Mouse (Mus musculus) mouse embryonic stem cell (cell line): Measurements from ENCODE around the gene Apeh.

Experiments used
- in situ Hi-C, 2 experiments: fragments of 300-500 bp; cut with MboI; formaldehyde crosslinking; loops; 1 replicate in 1 of 2; 3 replicates in 1 of 2; pipeline ENCODE4 v1.14.3; 2019 to 2020; ENCODE audit warnings: low sequenced_read_pairs in 2 of 2, low pct_unique_long_range_greater_than_20kb in 1 of 2, mixed read lengths in 1 of 2; ENCODE audit not compliant: unreplicated experiment in 1 of 2

Gene Apeh

DNA sequence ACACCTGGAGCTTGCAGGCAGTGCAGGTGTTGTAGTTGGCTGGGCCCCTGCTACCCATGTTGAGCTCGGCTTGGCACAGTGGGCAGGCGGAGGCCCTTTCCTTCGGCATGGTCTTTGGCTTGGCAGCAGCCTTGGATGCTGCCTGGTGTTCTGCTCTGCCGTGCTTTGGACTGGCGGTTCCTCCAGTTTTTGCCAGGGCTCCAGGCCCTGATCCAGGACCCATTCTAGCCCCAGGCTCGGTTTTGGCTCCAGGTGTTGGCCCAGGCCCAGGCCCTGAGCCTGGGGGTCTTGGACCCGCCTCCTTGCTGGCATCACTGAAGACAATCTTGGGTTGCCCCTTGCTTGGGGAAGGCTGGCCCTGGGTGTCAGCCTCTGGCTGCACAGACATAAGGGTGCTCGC lies 31.3 kb upstream of the Apeh start:
- in situ Hi-C loops, result no loop called here

DNA sequence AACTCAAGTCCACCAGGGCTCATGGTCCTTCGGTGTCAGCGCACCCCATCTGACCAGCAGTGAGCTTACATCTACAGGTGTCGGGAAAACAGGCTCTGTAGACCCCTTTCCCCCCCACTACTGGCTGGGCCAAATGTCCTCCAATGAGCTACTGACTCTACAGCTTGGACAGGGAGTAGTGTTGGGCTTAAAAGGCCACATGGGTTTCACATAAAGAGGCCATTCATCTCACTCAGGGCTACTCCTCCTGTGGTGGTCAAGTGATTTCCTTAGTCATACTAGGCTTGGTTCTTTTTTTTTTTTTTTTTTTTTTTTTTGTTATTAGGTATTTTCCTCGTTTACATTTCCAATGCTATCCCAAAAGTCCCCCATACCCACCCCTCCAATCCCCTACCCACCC lies 29.5 kb upstream of the Apeh start:
- in situ Hi-C loops, result no loop called here

DNA sequence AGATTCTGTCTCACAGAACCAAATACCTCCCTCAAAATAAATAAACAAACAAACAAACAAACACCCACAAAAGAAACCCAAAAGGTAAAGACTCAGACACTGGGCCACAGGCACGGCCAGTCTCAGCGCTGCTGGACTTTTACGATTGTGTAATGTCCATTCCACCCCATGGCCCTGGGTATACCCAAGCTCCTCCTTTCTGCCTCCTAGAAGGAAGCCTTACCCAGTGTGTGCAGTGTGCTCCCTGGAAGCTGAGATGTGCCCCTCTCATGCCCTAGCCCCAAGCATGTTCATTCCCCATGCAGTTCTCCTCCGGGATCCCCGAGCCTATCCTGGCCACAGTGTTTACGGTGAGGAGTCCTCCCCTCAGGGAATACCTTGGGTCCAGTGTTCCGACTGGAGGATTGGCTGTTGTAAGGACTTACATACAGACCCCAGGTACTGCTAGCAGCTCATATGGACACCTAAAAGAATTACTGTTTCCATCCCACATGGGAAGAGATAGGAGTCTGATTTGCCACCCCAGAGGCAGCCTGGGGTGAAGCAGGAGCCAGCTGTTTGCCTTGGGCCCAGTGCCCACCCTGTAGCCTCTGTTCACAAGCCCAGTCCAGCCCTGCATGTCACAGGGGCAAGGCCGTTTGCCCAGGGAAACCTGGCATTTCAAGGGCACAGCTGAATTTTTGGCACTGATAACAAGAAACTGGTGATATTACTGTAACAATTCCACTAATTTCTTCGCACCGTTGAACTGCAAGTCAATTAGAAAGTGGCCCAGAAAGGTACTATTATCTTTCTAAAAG lies 27.0 kb upstream of the Apeh start:
- in situ Hi-C loops, result no loop called here

DNA sequence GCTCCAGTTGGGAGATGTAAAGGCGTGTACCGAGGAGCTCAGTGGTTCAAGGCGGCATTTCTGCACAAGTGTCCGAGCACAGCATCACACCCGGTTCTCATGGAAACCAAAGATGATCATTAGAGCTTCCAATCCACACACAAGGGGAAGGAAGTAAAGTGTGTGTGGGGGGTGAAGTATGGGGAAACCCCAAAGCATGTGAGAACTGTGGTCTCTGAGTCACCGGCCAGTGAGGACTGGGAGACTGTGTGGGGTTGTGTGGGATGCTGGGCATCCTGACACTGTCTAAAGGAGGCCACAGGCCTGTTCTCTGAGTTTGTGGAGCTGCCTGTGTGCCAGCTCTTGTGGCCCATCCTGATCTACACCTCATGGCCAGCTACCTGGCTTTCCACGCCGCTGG lies 26.3 kb upstream of the Apeh start:
- in situ Hi-C loops, result no loop called here

DNA sequence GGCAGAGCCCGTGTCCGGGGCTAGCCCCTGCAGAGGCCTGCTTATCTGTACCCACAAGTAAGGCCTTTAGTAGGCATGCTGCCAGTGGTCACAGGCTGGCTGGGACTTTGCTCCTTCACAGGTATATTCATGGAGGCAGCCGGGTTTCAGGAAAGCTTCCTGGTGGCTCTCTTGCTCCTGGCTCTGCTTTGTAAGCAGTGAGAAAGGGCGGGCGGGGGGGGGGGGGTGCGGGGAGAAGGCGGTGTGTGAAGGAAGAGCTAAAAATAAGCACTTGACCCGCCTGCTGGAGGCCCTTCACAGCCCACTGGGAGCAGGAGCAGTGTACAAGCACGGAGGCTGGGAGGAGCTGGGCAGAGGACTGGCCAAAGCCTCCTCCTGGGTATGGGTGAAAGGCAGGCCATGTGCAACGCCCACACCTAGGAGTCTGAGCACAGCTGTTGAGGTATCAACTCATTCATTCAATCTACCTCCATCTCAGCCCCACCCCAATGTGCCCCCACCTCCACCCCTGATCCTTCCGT lies 25.5 kb upstream of the Apeh start:
- in situ Hi-C loops, result no loop called here

DNA sequence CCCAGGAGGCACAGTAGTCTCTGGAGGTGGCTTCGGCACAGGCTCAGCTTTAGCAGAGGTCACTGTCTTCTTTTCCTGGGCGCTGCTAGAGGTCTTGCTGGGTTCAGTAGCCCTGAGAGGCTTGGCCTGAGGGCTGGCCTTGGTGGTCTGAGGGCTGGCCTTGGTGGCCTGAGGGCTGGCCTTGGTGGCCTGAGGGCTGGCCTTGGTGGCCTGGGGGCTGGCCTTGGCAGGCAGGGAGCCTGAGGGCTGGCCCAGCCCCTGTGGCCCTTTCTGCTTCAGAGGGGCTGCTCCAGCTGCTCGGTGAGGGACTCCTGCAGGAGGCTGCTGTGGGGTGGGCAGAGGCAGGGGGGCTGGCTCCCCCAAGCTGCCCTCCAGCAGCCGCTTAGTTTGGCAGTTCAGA lies 22.7 kb upstream of the Apeh start:
- in situ Hi-C loops, result no loop called here

DNA sequence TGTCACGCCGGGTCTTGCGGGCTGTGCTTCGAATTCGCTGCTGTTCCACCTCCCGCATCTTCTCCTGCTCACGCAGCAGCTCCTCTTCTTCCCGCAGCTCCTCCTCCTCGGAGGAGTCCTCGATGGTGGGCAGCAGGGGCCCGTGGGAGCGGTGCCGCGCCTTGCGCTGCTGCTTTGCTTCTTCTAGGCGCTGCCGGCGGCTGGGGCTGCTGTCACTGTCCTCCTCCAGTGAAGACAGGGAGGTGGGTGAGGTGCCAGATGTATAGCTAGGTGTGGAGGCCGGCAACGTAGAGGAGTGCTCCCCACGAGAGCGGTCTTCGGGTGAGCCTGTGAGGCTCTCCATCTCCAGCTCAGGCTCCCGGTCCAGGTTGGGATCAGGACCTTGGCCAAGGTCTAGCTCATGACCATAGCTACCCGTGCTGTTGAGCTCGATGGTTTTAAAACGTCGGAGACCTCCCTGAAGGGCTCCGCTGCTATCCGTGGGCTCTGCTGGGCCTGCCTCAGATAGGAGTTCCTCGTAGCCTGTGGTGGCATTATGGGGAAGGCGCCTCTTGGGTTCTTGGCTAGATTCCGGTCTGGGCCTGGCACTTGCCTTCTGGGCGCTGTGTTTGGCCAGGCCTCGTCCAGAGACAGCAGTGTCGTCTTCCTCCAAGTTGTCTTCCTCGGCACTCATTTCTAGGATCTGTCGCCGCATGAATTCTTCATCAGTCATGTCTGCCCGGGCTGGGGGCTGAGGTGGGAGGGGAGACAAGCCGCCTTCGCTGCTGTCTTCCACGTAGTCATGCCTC lies 21.1 kb upstream of the Apeh start:
- in situ Hi-C loops, result no loop called here

DNA sequence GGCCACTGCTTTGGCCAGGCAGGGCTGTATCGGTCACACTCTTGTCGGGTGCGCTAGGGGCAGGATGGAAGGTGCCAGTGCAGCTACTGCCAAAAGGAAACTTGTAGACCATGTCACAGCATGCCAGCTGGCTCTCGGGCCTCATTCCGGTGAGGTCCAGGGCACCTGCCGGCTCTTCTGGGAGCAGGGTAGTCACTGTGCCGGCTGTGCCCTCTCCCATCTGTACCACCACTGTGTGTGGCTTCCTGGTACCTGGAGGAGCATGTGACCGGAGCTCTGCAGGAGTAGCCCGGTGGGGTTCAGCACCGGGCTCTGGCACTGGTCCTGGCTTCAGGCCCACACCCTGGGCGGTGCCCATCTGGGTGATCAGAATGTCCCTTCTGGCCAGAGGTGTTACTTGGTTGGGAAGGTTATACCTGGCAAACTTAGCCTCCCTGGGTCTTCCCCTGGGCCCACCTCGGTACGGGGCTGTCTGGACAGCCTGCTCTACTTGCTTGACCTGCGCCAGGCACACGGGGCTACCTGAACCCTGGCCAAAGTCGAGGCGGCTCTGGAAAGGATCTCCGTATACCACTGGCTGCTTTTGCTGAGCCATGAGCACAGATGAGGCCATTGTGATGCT lies 18.4 kb upstream of the Apeh start:
- in situ Hi-C loops, result no loop called here

DNA sequence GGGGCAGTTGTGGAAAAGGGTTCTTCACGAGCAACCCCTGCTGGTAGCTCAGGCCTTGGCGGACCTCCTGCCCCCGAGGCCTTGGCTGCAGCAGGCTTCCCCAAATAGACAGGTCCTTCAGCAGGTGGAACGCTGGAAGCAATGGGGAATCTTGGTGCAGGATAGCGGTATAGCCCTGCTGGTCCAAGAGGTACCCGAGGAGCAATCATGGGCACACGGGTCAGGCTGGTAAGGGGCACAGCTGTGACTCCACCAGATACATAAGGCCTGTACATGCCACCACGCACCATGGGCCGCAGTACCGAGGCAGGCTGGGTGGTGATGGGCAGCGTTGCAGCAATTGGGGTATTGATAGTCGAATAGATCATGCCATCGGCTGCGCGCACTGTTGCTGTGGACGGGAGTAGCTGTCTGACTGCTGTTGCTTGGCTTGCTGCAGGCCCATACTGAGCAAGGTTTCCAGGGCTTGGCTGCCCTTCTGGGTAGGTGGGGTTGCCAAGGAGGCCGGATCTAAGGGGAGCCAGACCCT lies 17.3 kb upstream of the Apeh start:
- in situ Hi-C loops, result no loop called here

DNA sequence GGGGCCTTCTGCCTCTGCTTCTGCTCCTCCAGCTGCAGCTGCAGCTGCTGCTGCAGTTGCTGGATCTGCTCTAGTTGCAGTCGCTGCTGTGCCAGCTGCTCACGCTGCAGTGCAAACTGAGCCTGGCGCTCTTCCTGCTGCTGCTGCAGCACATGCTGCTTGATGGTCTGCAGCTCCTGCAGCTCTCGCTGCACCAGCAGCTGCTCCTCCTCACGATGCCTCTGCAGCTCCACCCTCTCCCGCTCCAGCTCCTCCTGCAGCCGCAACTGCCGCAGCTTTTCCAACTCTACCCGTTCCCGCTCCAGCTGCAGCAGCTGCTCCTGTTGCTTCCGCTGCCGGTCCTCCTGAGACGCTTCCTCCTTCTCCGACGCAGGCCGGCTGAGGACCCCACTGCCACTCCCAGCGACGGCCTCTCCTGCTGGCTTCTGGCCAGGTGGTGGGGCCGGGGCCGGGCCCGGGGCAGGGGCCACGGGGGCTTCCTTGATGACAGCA lies 16.7 kb upstream of the Apeh start:
- in situ Hi-C loops, result no loop called here

DNA sequence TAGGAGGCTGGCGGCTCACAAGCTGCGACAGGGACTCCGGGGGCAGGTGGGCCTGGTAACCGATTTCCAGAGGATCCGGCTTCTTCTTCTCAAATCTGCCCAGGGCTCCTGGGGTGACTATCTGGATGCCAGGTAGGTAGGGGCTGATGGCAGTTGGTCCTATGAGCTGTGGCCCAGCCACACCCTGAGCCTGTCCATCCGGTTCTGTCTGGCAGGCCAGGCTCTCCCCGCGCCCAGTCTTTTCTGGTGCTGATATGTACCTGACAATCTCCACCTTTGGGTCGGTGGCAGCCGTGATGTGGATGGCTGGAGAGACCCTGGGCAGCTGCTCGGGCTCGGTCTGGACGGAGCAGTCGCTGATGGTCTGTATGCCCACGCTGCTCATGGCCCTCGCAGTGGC lies 15.8 kb upstream of the Apeh start:
- in situ Hi-C loops, result no loop called here

DNA sequence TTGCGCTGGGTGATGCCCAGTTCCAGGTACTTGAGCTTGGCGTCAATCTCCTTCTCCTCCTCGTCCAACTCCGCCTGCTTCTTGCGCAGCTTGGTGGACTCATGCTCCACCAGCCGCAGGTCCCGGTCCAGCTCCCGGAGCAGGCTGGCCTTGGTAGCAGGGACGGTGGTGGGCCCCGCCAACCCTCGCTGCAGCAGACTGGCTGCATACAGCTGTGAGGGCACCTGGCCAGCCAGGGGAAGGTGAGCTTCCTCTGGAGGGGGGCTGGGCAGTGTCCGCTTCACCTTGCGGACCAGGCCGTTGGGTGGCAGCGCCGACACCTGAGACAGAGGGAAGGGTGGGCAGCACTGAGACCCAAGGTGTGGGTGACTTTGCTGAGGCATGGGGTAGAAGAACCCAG lies 13.5 kb upstream of the Apeh start:
- in situ Hi-C loops, result no loop called here

DNA sequence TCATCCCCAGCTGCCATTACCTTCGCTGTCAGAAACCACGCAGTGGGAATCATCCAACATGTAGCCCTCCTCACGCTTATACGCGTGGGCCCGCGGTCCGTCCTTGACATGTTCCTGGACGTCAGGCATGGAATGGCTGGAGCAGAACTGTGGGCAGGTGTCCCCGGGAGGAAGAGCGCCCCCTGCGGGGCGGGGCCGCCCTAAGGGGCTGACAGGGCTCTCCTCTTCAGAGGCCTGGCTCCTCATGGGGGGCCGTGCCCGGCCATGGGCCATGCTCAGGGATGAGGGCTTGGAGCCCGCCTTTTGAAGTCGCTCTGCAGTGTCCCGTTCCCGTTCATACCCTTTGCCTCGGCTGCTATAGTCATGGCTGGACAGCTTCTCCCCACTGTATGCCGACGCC lies 11.7 kb upstream of the Apeh start:
- in situ Hi-C loops, result no loop called here

DNA sequence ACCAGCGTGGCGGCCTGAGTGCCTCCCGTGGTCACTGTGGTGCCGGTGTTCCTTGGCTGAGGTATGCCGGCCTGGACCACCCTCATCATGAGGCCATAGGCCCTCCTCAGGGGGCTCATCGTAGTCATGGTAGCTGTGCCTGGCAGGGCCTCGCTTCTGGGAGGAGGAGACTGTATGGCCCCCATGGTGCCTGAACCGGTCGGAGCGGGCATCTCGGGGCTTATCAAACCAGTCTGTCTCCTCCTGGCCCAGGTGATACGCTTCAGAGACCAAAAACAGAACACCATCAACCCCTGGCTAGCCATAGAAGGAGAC lies 11.1 kb upstream of the Apeh start:
- in situ Hi-C loops, result no loop called here

DNA sequence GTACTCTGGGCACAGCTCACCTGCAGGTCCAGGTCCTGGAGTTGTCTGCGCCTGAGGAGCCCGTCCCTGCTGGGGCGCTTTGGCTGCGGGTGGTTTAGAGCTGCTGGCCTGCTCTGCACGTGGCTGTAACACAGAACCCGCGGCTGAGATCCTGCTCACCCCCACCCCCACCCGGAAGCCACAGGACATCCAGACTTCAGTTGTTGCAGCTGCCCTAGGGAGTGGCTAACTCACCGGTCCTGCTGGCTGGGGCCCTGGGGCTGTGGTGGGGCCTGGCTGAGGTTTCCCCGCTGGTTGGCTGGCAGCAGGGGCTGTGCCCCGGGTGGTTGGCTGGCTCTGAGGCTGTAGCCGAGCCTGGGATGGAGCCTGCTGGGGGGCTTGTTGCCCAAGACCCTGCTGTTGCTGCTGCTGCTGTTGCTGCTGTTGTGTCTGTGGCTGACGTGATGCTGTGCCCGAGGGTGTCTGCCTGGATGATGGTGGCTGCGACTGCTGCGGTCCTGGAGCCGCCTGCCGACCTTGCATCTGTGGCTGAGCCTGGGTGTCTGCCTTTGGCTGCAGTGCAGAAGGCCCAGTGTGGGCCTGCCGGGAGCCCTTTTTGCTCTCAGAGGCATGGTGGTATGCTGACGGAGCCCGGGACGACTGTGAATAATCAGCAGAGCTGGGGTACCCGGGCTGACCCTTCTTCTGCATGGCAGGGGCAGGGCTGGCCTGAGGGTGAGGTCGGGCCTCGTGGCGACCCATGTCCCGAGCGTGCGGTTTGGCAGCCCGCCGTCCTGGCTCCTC lies 10.6 kb upstream of the Apeh start:
- in situ Hi-C loops, result no loop called here

DNA sequence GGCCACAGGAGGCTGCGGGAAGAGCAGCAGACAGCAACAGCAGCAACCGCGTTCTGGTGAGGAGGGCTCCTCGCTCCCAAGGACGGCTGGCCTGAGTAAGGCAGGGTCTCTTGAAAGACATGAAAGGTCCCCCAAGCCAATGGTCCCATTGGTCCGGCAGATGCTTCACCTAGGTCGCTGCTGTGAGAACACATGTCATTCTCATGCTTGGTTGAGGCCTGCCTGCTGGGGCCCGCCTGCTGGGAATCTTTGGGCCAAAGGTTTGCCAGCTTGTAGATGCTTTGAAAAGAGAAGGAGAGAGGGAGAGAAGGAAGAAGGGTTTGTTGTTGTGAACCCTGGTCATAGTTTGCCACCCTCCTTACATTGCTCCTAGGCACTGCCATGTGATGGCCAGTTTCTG lies 5.2 kb upstream of the Apeh start:
- in situ Hi-C loops, result loop anchor here (5.0 kb wide), 1 partner anchor 103 kb away; no protein-coding TSS in a partner anchor

DNA sequence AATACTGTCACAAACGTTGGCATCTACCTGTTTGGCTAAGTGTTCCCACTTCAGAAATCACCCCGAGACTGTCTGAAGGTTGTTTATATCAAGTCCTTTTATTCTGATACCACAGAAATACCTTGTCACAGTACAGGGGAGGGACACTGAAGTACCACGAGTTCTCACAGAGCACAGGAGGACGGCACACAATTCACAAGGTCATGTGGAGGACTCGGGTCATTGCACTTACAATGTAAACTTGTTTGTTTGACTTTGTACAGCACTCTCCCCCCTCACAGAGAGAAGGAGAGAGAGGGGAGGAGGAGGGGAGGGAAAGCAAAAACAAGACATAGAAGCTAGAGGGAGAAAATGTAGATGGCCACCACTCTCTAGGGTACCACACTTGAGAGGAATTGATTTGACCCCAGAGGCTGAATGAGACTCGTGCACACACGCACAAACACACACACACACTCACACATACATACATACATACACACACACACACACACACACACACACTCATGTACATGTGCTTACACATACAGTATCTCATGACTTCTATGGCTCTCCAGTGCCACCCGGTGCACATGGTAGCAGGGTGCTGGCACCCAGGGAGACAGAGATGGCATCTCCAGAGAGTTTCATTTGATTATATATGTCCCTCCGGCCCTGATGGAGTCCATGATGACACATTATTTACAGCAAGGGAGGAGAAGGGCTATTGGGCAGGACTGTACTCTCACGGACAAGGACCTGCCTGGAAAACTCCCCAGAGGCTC lies 1.7 kb upstream of the Apeh start:
- in situ Hi-C loops, result loop anchor here (5.0 kb wide), 1 partner anchor 106 kb away; no protein-coding TSS in a partner anchor

DNA sequence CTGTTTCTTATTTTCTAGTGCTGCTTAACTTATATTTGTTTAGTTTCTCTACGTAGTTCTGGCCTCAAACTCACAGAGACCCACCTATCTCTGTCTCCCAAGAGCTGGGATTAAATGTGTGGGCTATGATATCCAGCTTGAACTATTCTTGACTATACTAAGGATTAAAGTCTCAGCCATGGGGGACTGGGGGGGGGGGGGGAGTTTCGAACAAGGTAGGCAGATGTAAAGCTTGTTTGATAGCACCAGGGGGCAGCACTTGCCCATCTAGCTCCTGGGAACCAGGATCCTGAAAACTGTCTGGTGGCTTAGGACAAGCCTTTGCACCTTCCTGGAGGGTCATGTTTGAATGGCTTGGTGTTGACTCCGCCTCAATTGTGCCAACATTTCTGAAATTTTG lies 1.1 kb upstream of the Apeh start:
- in situ Hi-C loops, result loop anchor here (5.0 kb wide), 1 partner anchor 107 kb away; no protein-coding TSS in a partner anchor
